Mouse (Mus musculus) monocyte, adult 59 days (primary cell): Measurements from ENCODE around the gene Cdrt4. TPM values are rescaled to one million over a fixed set of nuclear protein-coding genes. Genes with fewer than 3 reads are reported as not detected.

Experiments
- total RNA-seq, 2 experiments: library from RNA; stranded (reverse); gene quantifications; one replicate each; pipeline ENCODE4 v1.2.4; 2023

Cdrt4 gene
- total RNA-seq: not detected

DNA sequence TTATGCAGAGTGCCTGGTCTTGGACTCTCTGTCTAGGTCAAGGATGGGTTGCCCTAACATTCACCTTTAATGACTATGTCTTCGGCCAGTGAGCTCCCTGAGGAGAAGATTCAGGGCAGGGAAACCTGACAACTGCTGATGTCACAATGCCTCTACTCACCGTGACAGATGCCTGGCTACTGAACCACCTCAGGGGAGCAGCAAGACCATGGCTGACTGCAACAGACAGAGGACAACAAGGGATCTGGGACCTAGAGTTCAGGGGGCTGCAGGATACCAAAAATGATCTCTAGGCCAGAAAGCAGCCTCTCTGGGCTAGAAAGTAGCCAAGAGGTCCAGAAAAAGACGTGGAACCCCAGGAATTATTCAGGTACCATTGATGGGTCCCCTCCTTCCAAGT, at the start of gene Cdrt4:
Gene Cdrt4, plus strand, starts transcription at position 182 of the 400 bp plus-strand sequence.

Other genes with a start within 250 kb of the Cdrt4 start
- gene Zfp287, start 219.3 kb upstream of the Cdrt4 start, total RNA-seq: 1 to 10 TPM; 1.7 to 2.4 TPM
- not detected for gene Gm10428, start 198.1 kb upstream of the Cdrt4 start, total RNA-seq
- 1 to 10 TPM in 1 of 2 experiments, under 1 TPM in 1; 0.97 to 1.1 TPM for gene Zfp286, start 161.7 kb upstream of the Cdrt4 start, total RNA-seq
- gene Trim16, start 131.0 kb upstream of the Cdrt4 start, total RNA-seq: 10 to 100 TPM; 15.6 to 18.3 TPM
- 1 to 10 TPM; 1.6 to 1.9 TPM for gene Fbxw10, start 104.1 kb upstream of the Cdrt4 start, total RNA-seq
- 10 to 100 TPM; 16.0 to 16.9 TPM for gene Tvp23b, start 71.7 kb upstream of the Cdrt4 start, total RNA-seq
- gene Tekt3, start 110.5 kb downstream of the Cdrt4 start, total RNA-seq: not detected
- 1 to 10 TPM; 2.3 to 7.8 TPM for gene Pmp22, start 177.8 kb downstream of the Cdrt4 start, total RNA-seq